Mouse (Mus musculus) intestine, postnatal 0 days (tissue): Measurements from ENCODE around the gene Actr5. TPM values are rescaled to one million over a fixed set of nuclear protein-coding genes. Genes with fewer than 3 reads are reported as not detected.

Source experiments
- ATAC-seq: fragments of 200-750 bp; cut with Nextera tagmentation; 2 replicates; pipeline ENCODE4 v1.8.0; 2017; ENCODE audit warnings: mild to moderate bottlenecking, moderate TSS enrichment, moderate library complexity
- H3K27ac ChIP-seq: fragments of 300-500 bp; sonication (generic); 2 replicates; pipeline ENCODE4 v1.5.1; 2014; ENCODE audit warnings: mild to moderate bottlenecking, low read depth, low read length, moderate library complexity
- H3K27me3 ChIP-seq: fragments of 300-500 bp; sonication (generic); replicated peaks from 2 replicates; pipeline ENCODE4 v1.6.1; 2014; ENCODE audit warnings: low read length, mixed read lengths; ENCODE audit not compliant: control insufficient read depth, insufficient read depth
- H3K36me3 ChIP-seq: fragments of 300-500 bp; sonication (generic); 2 replicates; pipeline ENCODE4 v1.6.1; 2014; ENCODE audit warnings: mild to moderate bottlenecking, moderate library complexity; ENCODE audit not compliant: control insufficient read depth, insufficient read depth
- H3K4me1 ChIP-seq: fragments of 300-500 bp; sonication (generic); replicated peaks from 2 replicates; pipeline ENCODE4 v1.6.1; 2014; ENCODE audit warnings: antibody characterized with exemption, low read length, mixed read lengths; ENCODE audit not compliant: control insufficient read depth, insufficient read depth
- H3K4me2 ChIP-seq: fragments of 300-500 bp; sonication (generic); replicated peaks from 2 replicates; pipeline ENCODE4 v1.6.1; 2014; ENCODE audit warnings: low read depth, mild to moderate bottlenecking, moderate library complexity
- H3K4me3 ChIP-seq: fragments of 300-500 bp; sonication (generic); 2 replicates; pipeline ENCODE4 v1.5.1; 2014; ENCODE audit warnings: low read depth, low read length
- H3K9ac ChIP-seq: fragments of 300-500 bp; sonication (generic); 2 replicates; pipeline ENCODE4 v1.6.1; 2014; ENCODE audit warnings: mild to moderate bottlenecking, low read depth, low read length
- H3K9me3 ChIP-seq: fragments of 300-500 bp; sonication (generic); 2 replicates; pipeline ENCODE4 v1.6.1; 2016; ENCODE audit warnings: mixed run types; ENCODE audit not compliant: control insufficient read depth
- CTCF ChIP-seq: sonication (generic); IDR thresholded peaks from 2 replicates; pipeline ENCODE4 v1.5.1; 2016; ENCODE audit warnings: low read depth, mild to moderate bottlenecking, control low read depth, antibody characterized with exemption, moderate library complexity
- WGBS: fragments of 180-500 bp; shearing (Covaris S2); extraction: QIAGEN DNeasy Blood & Tissue Kit; methylation state at CpG from one replicate; pipeline ENCODE4 v1.1.7; 2014; 5-methylcytosine and 5-hydroxymethylcytosine counted together
- polyA plus RNA-seq: library from polyadenylated mRNA; unstranded; fragments of >200 nt; fragmentation: Nextera tagmentation; extraction: Ambion mirVana; gene quantifications from 2 replicates; pipeline ENCODE4 v1.2.1, GENCODE M21; 2015

Gene Actr5
- polyA plus RNA-seq, 1 experiment from 2014 or later, result 3.7 TPM

DNA sequence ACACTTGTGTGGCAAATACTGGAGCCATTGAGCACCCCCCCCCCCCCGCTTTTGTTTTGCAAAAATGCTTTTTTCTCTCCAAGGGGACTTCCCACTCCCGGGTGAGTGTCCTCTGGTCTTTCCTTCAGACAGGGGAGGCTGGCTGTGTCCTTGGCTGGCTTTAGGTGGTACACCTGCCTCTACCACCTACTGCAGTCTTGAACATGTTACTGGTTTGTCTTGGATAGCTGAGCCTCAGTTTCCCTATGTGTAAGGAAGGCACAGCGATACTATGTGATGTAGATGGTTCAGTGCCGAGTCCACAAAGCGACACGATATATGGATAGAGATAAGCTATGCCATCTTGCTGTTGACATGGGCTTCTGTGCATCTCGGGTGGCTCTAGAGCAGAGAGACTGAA is 50.1 kb downstream of the Actr5 start:
- no peak overlapping the region for H3K4me2 ChIP-seq
- no peak for TF ChIP-seq CTCF

DNA sequence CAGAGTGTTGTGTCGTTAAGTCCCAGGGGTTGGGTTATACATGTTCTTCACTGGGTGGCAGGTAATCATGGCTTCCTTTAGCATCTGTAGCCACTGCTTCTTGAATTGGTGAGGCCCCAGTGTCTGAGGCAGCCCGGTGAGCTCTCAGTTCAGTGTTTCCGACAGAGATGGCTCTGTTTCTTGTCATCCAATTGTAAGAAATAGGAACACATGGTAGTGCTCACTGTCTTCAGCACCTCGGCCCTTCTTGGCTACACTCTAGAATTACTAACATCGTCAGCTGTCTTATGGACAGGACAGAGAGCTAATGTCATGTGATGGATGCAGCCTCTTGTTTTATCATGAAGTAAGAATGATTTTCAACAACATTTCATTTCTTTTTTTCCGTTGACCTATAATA is 50.5 kb downstream of the Actr5 start:
- Histone ChIP-seq H3K4me2 (no peak overlapping the region), H3K36me3 (no peaks in the 10 kb centered on the region), H3K27ac (no peak overlapping the region), H3K4me3 (no peak overlapping the region), H3K4me1 (0 out of 2 replicates have a peak, but pooled peaks cover 3% of the 10 kb centered on the region), H3K9me3 (no peaks in the 10 kb centered on the region), H3K27me3 (no peaks in the 10 kb centered on the region), H3K9ac (no peak overlapping the region)
- no peak for TF ChIP-seq CTCF
- no peak for ATAC-seq
- WGBS, result 61% methylated on average over 6 of the region's 6 CpGs

More for the DNA sequence above, 50.1 kb downstream of the Actr5 start:
- H3K27me3 ChIP-seq, result no peaks in the 10 kb centered on the region
- no peak overlapping the region for H3K27ac ChIP-seq
- WGBS, result 84% methylated on average over 7 of the region's 7 CpGs
- no peak for ATAC-seq
- H3K4me3 ChIP-seq, result no peak overlapping the region
- no peaks in the 10 kb centered on the region for H3K9me3 ChIP-seq
- H3K9ac ChIP-seq, result no peak overlapping the region
- 0 out of 2 replicates have a peak, but pooled peaks cover 3% of the 10 kb centered on the region for H3K4me1 ChIP-seq
- H3K36me3 ChIP-seq, result no peaks in the 10 kb centered on the region

DNA sequence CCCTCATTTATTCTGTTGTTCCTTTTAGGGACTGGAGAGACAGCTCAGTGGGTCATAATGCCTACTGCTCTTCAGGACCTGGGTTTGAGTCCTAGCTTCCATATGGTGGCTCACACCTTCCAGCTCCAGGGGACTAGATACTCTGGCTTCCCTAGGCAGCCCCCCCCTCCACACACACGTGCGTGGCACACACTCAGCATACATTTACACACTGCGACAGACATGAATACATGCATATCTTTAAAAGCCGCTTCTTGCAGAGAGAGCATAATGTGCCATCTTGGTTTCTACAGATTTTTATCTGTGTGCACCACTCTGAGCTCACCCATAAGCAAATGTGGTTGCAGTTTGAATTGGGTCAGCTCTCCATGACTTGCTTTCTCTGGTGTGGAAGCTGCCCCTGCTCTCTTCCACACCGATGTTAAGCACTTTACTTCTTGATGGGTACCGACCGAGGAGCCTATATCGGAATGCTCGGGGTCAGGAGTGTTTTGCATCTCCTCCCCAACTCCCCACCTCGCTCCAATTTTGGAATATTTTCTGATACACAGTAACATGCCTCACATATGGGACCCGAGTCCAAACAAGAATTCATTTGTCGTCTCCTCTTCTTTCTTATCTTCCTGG is 51.3 kb downstream of the Actr5 start:
- no peak overlapping the region for H3K4me2 ChIP-seq
- no peaks in the 10 kb centered on the region for H3K36me3 ChIP-seq
- WGBS, result 89% methylated on average over 12 of the region's 12 CpGs
- no peak overlapping the region for H3K9ac ChIP-seq
- no peak for TF ChIP-seq CTCF
- no peak overlapping the region for H3K4me3 ChIP-seq
- 0 out of 2 replicates have a peak, but pooled peaks cover 3% of the 10 kb centered on the region for H3K4me1 ChIP-seq
- H3K27ac ChIP-seq, result no peak overlapping the region
- no peaks in the 10 kb centered on the region for H3K27me3 ChIP-seq
- no peaks in the 10 kb centered on the region for H3K9me3 ChIP-seq
- no peak for ATAC-seq

DNA sequence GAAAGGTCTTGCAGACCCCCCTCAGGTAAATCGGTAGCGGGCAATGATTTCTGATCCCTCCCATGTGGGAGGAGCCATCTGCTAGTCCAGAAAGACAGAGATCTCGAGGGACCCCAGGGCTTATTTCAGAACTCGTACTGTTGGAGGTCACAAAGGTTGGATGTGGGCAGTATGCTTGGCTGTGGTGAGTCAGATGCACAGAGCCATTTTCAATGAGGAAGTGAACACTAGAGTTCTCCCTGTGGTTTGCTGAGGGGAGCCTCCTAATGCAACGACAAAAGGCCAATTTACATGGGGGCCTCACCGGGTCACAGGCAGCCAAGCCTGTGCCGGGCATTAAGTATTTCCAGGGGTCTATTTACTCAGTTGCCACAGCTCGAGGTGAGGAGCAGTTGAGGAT is 53.3 kb downstream of the Actr5 start:
- 67% methylated on average over 8 of the region's 8 CpGs for WGBS
- Histone ChIP-seq H3K9me3 (no peaks in the 10 kb centered on the region), H3K9ac (no peak overlapping the region), H3K27ac (no peak overlapping the region), H3K36me3 (no peaks in the 10 kb centered on the region), H3K4me2 (no peak overlapping the region), H3K4me1 (0 out of 2 replicates have a peak, but pooled peaks cover 1% of the 10 kb centered on the region), H3K27me3 (no peaks in the 10 kb centered on the region), H3K4me3 (no peak overlapping the region)
- TF ChIP-seq CTCF, result no peak
- ATAC-seq, result no peak

DNA sequence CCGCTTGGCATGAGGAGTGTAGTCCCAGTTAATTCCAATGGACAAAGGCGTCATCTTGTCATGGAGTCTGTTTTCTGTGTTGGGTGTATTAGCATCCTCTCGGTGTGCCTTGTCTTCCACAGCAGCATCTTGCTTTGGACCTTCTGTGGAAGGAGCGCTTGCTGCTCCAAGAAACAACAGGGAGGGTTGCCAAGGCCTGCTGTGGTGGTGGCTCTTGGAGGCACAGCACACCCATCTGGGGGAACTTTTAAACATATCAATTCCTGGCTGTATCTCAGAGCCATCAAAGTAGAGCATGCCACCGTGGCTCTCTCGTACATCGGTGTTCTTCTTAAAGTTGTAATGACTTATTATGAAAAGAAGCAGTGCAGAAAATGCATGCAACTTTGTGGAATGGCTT is 54.4 kb downstream of the Actr5 start:
- Histone ChIP-seq H3K9ac (no peak overlapping the region), H3K27ac (no peak overlapping the region), H3K36me3 (no peaks in the 10 kb centered on the region), H3K4me2 (no peak overlapping the region), H3K9me3 (no peaks in the 10 kb centered on the region), H3K4me3 (no peak overlapping the region), H3K4me1 (no peaks in the 10 kb centered on the region), H3K27me3 (no peaks in the 10 kb centered on the region)
- TF ChIP-seq CTCF, result no peak
- 96% methylated on average over 7 of the region's 7 CpGs for WGBS
- no peak for ATAC-seq

DNA sequence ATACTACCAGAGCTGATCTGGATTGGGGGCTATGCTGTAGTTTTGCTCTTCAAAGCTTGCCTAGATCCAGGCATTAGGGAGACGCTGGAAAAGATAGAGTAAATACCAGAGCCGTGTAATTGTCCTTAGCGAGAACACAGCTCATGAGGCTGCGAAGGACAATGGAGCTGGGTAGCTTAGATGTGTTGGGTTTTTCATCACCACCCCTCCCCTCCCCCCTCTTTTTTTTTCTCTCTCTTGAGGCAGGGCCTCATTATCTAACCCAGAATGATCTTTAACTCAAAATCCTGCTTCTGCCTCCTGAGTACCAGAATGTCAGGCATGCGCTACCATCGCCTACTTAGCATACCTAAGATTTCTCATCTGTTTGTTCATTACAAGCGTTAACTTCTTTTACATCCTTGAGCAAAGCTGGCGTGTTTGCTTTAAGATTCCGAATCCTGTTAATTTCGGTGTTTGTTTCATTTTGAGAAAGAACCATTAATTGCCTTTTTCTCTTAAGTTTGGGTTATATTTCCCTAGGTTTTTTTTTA is 55.7 kb downstream of the Actr5 start:
- Histone ChIP-seq H3K27ac (no peak overlapping the region), H3K9ac (no peak overlapping the region), H3K27me3 (no peaks in the 10 kb centered on the region), H3K36me3 (no peaks in the 10 kb centered on the region), H3K9me3 (no peaks in the 10 kb centered on the region), H3K4me2 (no peak overlapping the region), H3K4me3 (no peak overlapping the region), H3K4me1 (no peaks in the 10 kb centered on the region)
- no peak for TF ChIP-seq CTCF
- WGBS, result 61% methylated on average over 10 of the region's 10 CpGs
- ATAC-seq, result no peak
